Mouse (Mus musculus) yolk sac, embryonic 10.5 days (tissue): ENCODE measurements around the gene Adgrl1.

Experiments used
- DNase-seq: peaks from one replicate; pipeline ENCODE4 v3.0.0-alpha.2; 2017; ENCODE audit warnings: low spot score

Gene Adgrl1

GRCm38 (mm10) chr8:83901566-83902485 is 1.9 kb downstream of the Adgrl1 start:
- DNase-seq, result no peak

GRCm38 (mm10) chr8:83902961-83903666 is 3.2 kb downstream of the Adgrl1 start:
- DNase-seq, result peak; percentile 39

GRCm38 (mm10) chr8:83908583-83908982 is 8.7 kb downstream of the Adgrl1 start:
- no peak for DNase-seq

GRCm38 (mm10) chr8:83909311-83909710 is 9.4 kb downstream of the Adgrl1 start:
- DNase-seq, result no peak

- DNase-seq, result no peak
These were observed 12.2 kb downstream of the Adgrl1 start for GRCm38 (mm10) chr8:83911809-83912731.

- DNase-seq, result no peak
These were observed 14.3 kb downstream of the Adgrl1 start for GRCm38 (mm10) chr8:83914232-83914631.

GRCm38 (mm10) chr8:83914860-83915259 is 15.0 kb downstream of the Adgrl1 start:
- no peak for DNase-seq

GRCm38 (mm10) chr8:83916015-83916414 is 16.1 kb downstream of the Adgrl1 start:
- no peak for DNase-seq

GRCm38 (mm10) chr8:83917566-83917965 is 17.7 kb downstream of the Adgrl1 start:
- no peak for DNase-seq

- DNase-seq, result no peak
These were observed 21.7 kb downstream of the Adgrl1 start for GRCm38 (mm10) chr8:83921558-83921957.

- no peak for DNase-seq
These were observed 22.8 kb downstream of the Adgrl1 start for GRCm38 (mm10) chr8:83922727-83923126.

GRCm38 (mm10) chr8:83924585-83924984 is 24.7 kb downstream of the Adgrl1 start:
- no peak for DNase-seq

- DNase-seq, result no peak
These were observed 26.4 kb downstream of the Adgrl1 start for GRCm38 (mm10) chr8:83926266-83926665.

GRCm38 (mm10) chr8:83934222-83934621 is 34.3 kb downstream of the Adgrl1 start:
- no peak for DNase-seq

- DNase-seq, result no peak
These were observed 35.1 kb downstream of the Adgrl1 start for GRCm38 (mm10) chr8:83934994-83935393.

- DNase-seq, result no peak
These were observed 35.5 kb downstream of the Adgrl1 start for GRCm38 (mm10) chr8:83935435-83935834.

GRCm38 (mm10) chr8:83937645-83938044 is 37.7 kb downstream of the Adgrl1 start:
- no peak for DNase-seq

- no peak for DNase-seq
These were observed 38.4 kb downstream of the Adgrl1 start for GRCm38 (mm10) chr8:83938330-83938729.

GRCm38 (mm10) chr8:83941066-83941677 is 41.3 kb downstream of the Adgrl1 start:
- DNase-seq, result no peak

- no peak for DNase-seq
These were observed 42.5 kb downstream of the Adgrl1 start for GRCm38 (mm10) chr8:83942446-83942845.

GRCm38 (mm10) chr8:83945540-83945939 is 45.6 kb downstream of the Adgrl1 start:
- no peak for DNase-seq

- no peak for DNase-seq
These were observed 54.8 kb downstream of the Adgrl1 start for GRCm38 (mm10) chr8:83954749-83955105.
